Mouse (Mus musculus): Measurements from ENCODE around the gene Grid1.

The Grid1 gene

DNA sequence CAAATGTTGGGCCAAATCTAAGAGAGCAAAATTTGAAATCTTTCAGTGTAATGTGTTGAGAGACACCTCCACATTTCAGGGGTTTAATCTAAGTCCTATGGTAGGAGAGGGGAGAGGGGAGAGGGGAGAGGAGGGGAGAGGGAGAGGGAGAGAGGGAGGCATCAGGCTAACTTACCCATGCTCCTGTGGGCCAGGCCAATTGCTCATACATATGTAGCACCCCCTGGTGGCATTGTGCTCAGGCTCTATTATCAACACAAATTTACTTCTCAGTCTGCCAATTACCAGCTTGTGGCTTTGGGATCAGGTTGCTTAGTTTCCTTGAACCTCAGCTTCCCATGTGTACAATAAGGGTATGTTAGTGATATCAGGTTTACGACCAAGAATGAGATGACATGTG, 291.0 kb downstream of the Grid1 start:
- DNase-seq (ENCODE audit: low read depth in 1 of 2, low spot score in 2 of 2) = no peak

DNA sequence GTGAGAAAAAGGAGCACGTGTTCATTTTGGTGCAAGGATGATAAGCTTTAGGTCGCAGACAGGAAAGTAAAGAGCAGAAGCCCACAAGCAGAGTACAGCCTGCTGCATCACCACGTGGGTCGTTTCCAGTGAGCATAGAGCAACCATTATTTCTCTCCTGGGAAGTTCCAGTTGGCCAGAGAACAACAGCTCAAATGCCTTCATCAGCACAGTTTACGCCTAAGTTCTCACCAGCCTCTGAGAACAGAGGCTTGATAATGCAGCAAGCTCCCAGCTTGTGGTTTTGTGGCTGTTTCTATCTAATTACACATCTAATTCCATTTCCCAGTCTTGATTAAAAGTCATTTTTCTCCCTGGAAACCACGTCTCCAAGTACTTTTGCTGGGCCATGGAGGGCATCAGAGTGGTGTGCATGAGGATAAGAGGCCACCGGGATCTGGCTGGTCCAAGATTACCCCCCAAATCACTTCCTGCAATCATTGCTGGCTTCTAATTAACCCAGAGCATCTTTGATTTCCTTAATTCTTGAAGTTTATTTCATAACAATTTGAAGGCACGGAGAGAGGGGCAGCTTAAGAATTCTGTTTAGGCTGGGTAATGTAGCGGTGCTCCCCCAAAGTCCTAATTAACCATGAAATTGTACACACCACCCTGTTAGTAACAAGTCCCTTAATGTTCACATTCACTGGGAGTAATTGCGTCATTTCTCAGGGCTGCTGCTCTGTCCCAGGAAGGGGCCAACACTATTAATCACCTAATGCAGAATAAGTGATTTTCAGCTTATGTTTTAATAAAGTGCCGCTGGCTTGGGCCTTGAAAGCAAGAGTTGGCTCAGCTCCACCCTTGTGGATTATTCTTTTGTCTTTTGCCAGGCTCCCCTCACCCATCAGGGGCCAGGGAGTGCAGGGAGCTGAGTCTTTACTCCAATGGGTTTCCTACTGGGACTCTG, 292.7 kb downstream of the Grid1 start:
- DNase-seq (ENCODE audit: low read depth in 1 of 2, low spot score in 2 of 2) = no peak

DNA sequence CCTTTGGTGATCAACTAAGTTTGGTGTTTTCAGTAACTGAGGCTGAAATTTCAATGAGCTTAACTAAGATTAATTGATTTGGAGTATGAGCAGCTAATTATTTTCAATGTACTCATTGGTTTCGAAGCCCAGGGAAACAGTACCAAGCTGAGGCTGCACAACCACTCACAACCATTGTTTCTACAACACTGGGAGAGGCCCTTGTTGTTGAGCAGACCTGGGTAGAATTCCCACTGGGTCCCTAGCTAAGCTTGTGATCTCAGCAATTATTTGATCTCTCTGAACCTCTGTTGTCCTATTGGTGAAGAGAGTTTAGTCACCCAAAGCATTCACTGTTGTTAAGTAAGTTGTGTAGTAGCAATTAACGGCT, 293.4 kb downstream of the Grid1 start:
- DNase-seq (ENCODE audit: low read depth in 1 of 2, low spot score in 2 of 2) = no peak

DNA sequence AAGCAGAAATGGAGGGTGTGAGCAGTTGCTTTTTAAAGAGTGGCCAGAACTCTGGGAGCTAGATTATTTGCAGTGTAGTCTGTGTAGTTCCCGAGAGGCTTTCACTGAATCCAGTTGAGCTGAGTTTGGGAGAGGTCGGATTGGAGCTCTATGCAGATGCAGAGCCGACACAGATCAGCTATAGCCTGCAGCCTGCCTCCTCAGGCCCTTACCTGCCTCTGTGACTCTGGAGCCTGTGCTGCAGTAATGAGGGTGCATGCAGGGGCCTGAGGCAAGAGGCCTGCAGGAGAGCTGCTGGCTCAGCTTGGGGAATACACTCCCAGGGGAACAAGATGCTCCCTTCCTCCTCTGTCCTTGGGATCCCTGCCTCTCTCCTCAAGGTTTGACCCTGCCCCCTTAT, 296.0 kb downstream of the Grid1 start:
- no peak for DNase-seq (ENCODE audit: low read depth in 1 of 2, low spot score in 2 of 2)

DNA sequence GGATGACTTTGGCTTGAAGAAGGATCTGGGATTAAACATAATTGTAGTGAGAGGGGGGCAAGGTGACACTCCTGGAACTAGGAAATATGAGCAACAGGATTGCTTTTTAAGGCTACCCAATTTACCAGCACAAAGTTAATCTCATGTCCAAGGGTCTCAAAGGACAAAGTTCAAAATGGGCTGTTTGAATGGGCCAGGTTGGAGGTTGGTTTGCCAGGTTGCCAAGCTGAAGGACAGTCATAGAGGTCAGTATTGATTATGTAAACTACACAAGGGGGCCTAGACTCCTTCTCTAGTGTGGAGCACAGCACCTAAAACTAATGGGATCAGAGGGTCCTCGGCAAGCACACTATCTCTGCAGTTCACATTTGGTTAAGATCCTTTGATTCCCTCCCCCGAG, 300.2 kb downstream of the Grid1 start:
- no peak for DNase-seq (ENCODE audit: low read depth in 1 of 2, low spot score in 2 of 2)

DNA sequence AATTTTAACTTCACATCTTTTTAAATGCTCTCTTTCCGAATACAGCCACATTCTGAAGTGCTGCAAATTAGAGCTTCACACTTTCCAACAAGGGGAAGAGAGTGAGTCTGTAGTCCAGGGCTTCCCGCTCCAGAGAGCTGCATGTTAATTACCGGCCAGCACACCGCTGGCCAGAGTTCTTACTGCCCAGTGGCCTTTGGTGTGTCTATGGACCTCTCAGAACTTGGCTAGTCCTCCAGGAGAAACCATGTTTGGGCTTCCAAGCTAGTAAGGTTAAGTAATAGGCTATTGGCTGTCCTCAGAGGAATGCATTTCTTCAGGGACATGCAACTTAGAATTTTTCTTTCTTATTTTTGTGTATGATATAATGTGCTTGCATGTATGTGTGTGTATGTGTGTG, 301.0 kb downstream of the Grid1 start:
- no peak for DNase-seq (ENCODE audit: low read depth in 1 of 2, low spot score in 2 of 2)

DNA sequence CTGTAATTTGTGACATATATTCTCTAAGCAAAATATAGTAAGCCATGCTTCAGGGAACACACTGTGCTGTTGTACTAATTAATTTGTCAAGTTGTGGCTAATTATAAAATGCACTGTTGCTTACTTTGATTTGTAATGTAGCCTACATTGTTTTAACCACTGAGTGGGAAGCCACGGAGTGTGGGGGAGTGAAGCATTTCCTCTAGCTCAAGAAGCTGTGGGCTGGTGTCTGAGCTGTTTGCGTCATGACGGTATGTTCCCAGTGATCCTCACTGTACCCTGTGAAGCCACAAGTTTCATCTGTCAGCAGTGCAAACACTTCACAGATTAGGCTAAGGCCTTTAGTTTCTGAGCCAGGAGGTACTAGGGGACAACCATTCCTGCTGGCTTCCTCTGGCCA, 302.2 kb downstream of the Grid1 start:
- no peak for DNase-seq (ENCODE audit: low read depth in 1 of 2, low spot score in 2 of 2)

DNA sequence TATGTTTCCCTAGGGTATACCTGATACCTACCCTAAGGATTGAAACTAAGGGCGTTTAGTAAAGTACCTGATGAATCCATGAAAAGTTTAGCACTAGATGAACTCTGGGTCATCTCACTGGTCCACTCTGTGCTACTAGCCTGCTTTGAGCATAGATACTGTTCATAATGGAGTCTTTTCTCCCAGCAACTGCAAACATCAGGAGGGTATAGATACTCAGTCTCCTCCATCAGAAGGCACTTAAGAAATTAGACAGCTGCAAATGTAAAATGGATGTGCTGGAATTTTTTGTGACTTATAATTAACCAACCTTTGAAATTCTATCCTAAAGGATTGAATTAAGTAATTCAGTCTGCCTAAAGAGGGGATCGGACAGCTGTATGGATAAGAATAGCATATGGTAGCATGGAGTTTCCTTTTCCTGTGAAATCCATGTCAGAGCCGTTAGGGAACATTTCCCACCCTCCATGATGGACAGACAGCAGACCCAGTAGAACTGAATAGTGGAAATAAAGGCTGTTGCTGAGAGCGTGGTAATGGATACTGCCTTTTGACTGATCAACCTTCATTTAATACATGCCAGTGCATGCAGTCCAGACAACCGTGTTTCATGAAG, 303.5 kb downstream of the Grid1 start:
- no peak for DNase-seq (ENCODE audit: low read depth in 1 of 2, low spot score in 2 of 2)

DNA sequence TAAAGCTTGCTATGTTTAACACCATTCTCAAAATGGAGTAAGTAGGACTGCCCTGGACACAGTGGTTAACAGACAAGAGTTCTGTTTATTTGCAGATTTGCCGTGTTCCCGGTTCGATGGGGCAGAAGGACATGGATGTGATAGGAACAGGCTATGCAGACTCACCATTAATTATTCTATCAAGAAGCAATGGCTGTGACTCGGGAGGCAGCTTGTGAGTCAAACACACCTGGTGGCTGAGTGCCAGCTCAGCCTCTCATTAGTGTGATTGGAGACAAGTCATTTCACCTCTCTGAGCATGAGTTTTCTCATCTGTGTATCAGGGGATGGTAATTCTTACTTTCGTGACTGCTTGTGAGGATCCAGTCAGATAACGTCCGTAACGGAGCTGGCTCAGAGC, 307.7 kb downstream of the Grid1 start:
- DNase-seq (ENCODE audit: low read depth in 1 of 2, low spot score in 2 of 2) = no peak

DNA sequence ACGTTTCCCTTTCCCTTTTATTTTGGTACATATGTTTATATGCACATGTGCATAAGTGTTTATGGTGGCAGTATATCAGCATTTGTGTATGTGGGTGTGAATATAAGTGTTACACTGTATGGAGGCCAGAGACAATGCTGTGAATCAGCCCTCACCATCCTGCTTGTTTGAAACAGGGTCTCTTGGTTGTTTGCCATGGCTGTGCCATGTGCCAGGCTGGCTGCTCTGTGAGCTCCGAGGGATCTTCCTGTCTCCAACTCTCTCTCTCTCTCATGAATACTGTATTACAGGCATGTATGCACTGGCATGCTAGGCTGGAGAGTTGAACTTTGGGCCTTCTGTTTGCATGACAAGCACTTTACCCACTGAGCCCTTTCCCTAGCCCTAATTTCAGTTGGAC, 315.1 kb downstream of the Grid1 start:
- no peak for DNase-seq (ENCODE audit: low read depth in 1 of 2, low spot score in 2 of 2)

DNA sequence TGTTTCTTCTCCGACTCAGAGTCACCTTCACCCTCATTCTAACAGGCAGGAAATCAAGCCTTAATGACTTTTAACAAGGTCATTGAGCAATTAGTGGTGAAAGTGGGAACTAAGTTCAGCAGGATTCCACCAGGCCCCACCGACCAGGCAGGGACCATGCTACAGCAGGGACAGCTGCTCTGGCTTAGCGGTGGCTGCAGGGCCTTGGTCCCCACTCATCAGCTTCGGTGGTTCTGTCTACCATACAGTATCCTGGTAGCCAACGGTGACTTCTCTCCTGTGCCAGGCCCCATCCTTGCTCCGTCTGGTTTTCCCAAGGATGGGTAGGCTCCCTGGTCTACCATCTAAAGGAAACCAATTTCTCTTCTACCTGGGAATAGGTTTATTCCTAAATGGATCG, 318.2 kb downstream of the Grid1 start:
- no peak for DNase-seq (ENCODE audit: low read depth in 1 of 2, low spot score in 2 of 2)

DNA sequence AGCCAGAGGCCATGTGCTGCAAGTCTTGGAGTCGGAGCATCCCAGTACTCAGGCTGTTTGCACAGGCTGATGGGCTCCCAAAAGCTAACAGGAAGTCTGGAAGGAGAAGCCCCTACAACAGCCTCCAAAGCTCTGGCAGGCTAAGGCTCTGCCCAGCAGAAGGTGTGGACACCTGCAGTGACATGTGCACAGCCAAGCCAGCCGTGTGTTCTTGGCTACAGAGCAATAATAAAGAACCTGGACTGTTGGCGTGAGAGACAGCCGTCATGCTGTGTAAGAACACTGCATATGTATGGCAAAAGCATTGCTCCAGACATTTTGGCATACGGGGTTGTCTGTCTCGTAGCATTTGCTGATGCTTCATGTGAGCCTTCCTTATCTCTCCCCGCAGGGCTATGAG, 319.9 kb downstream of the Grid1 start:
- DNase-seq (ENCODE audit: low read depth in 1 of 2, low spot score in 2 of 2) = no peak

DNA sequence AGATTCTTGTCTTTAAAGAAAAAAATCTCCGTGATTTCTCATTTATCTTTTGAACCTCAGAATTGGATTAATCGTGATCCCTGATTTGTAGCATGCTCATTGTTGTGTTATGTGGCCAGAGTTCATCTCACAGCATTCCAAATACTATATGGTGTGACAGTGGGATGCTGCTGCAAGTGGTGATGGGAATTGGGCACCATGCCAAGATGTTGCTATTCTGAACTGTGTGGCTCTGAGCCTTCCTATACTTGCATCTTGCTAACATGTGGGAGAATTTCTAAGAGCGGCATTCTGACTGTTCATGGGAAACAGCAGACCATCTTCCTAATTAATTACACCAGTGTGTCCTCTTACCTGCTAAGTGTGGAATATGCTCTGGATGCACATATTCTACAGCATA, 332.5 kb downstream of the Grid1 start:
- DNase-seq (ENCODE audit: low read depth in 1 of 2, low spot score in 2 of 2) = no peak

DNA sequence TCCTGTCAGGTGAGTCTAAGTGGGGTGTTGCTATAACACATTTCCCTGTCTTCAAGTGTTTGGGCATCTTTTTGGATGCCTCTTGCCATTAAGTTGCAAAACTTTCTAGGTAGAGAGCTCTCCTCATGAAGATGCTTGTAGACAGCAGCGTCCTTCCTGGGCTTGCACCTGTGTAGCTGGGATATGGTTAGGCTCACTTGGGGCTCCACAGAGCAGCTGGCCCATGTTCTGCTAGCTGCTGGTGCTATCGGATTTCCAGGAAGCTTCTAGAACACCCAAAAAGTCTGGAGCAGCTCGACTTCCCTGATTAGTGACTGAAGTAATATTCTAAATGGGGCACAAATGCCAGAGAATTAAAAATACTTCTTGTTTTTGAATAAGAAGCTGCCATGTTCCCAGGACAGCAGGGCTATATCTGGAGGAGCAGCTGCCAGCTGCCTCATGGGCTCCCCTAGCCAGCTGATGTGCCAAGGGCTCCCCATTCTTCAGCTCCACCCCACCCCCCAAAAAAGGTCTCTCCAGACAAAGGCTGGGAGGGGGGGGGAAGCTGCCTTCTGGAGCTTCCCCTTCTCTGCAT, 333.9 kb downstream of the Grid1 start:
- no peak for DNase-seq (ENCODE audit: low read depth in 1 of 2, low spot score in 2 of 2)

DNA sequence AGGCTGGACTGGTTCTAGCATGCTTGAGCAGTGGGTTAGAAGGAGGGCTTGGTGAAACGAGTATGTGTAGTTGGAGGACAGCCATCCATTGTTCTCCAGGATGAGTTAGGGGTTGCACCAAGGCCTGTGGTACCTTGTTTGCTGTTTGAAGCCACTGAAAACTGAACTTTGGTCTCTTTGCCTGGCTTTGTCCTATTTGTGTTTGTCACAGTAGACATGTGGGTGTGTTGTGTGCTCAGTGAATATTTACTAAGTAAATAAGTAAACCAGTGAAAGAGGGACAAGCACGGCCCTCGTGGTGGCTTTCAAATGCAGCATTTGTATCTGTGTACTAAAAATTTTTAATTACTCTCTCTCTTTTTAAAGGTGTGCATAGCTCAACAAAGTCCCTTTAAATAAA, 334.5 kb downstream of the Grid1 start:
- no peak for DNase-seq (ENCODE audit: low read depth in 1 of 2, low spot score in 2 of 2)

DNA sequence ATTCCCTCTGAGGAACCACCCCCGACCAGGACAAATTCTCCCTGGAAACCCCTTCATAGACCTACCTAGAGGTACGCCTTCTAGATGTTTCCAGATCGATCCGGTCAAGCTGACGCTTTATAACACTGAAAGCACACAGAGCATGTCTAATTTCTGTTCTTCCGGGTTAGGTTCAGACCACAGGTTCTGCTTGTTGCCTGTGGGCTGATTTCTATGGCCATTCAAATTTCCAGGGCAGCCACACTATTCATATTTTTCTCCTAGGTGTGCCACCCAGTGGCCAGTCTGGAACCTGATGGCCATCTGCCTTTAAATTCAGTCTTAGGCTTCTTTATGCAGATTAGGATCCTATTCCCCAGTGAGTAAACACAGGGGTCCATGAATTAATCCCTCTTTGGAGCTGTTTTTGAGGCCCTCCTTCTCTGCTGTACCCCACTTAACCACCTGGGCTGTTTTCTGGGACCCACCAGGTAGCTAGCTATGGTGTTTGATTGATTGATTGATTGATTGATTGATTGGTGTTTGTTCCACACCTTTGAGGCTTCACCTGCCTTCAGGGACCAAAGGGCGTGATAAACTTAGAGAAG, 337.3 kb downstream of the Grid1 start:
- DNase-seq (ENCODE audit: low read depth in 1 of 2, low spot score in 2 of 2) = no peak

DNA sequence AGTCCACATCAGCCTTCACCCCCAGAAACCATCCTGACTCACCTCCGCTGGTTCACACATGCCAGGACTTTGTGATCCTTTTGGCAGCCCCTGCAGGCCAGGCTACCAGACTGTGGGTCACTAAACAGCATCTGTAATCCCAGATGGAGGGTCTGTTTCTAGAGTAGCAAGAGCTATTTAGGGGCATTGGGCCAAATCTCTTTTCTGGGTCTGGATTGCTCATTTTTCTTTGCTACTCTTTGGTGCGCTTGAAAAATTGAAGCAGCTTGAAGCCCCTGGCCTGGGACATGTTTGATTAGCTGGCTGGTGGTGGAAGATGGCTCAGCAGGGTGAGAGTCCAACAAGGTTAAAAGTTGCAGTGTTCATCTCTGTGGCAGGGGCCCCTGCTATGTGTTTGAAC, 339.4 kb downstream of the Grid1 start:
- DNase-seq (ENCODE audit: low read depth in 1 of 2, low spot score in 2 of 2) = no peak

DNA sequence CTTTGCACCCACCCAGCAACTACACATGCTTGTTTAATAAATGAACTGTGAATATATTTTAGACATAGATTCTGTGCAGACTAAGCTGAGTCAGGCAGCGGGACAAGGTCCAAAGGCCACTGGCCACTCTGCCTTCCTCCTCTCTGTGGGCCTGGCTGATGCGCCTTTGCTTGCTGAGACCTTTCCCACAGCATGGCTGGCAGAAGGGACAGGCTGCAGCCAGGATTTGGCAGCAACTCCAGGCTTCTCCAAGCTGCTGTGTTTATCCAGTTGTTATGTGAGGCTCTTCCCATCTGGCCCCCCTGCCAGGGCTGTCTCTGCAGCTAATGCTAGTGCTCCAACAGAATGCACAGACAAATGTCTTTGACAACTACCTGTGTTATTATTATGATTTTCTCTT, 347.5 kb downstream of the Grid1 start:
- DNase-seq (ENCODE audit: low read depth in 1 of 2, low spot score in 2 of 2) = no peak

DNA sequence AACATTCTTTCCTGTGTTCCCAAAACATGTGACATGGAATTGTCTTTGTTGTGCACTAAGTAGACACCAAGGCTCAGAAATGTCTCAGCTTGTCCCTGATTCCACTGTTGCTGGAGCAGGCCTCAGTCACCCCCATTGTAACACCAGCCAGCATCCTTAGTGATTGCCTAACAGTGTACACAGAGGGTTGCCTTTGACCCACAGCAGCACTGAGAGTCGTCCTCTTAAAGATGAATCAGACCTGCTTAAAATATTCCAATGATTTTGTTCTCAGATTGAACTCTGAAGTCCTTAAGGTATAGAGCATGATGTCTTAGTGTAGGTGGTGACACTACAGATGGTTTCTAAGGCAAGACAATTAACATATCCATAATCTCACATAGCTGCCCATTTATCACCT, 354.0 kb downstream of the Grid1 start:
- no peak for DNase-seq (ENCODE audit: low read depth in 1 of 2, low spot score in 2 of 2)

DNA sequence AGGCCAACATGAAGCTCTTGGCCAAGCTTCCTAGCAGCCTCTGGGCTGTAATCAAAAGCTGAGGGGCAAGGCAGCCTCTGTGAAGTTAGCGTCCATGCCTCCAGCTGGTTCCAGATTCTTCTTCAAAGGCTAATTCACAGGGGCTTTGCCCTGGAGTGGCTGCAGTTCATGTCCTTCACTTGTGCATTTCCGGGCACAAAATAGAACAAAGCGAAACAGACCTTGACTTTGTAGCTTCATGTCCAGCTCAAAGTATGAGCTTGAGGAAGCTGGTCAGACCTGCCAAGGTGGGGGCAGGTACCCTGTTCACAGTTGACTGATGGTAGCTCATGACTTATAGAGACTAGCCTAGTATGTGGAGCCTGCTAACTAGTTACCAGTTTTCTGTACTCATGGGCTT, 356.1 kb downstream of the Grid1 start:
- no peak for DNase-seq (ENCODE audit: low read depth in 1 of 2, low spot score in 2 of 2)

DNA sequence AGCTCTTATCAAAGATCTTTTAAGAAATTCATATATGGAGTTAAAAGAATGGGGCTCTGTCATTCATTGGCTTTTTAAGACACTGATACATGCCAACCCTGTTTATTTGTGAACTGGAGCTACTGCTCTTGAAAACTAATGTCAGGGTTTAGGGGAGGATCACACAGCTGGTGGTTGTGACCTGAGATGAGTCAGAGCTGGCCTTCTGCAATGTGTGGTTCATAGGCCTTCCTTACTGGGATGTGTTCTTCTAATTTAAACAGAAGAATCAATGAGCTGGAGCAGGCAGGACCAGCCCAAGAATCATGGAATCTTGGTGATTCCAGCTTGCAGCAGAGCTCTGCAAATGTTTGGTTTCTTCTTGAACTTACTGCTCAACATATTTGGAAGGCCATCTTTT, 359.2 kb downstream of the Grid1 start:
- DNase-seq (ENCODE audit: low read depth in 1 of 2, low spot score in 2 of 2) = no peak

DNA sequence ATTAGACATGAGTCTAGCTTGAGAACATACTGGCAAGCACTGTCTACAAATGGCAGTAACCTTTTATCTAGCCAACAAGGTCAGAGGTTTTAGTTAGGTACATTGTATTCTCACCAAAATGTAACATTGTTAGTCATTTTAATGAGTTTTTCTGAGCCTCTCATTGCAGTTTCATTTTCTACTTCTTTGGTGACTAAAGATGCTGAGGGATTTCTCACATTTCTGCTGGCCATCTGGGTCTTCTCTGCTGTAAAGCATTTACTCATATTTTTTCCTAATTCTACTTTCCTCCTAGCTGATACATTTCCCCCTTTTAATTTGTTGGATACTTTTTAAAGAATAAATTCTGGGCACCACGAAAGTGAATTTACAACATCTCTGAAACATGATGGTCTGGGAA, 365.5 kb downstream of the Grid1 start:
- no peak for DNase-seq (ENCODE audit: low read depth in 1 of 2, low spot score in 2 of 2)
